Mouse (Mus musculus) lung, postnatal 0 days (tissue): Measurements from ENCODE around the gene Arhgap10. TPM values are rescaled to one million over a fixed set of nuclear protein-coding genes. Genes with fewer than 3 reads are reported as not detected.

Experiments used
- ATAC-seq: fragments of 200-750 bp; cut with Nextera tagmentation; 2 replicates; pipeline ENCODE4 v1.8.0; 2017; ENCODE audit warnings: moderate library complexity
- DNase-seq: peaks from one replicate; pipeline ENCODE4 v3.0.0-alpha.2; 2016; ENCODE audit warnings: low spot score
- H3K27ac ChIP-seq: fragments of 300-500 bp; sonication (generic); 2 replicates; pipeline ENCODE4 v1.5.1; 2014; ENCODE audit warnings: antibody characterized with exemption, mild to moderate bottlenecking, low read length, mixed read lengths
- H3K27me3 ChIP-seq: fragments of 300-500 bp; sonication (generic); replicated peaks from 2 replicates; pipeline ENCODE4 v1.6.1; 2014; ENCODE audit warnings: low read length, mixed read lengths; ENCODE audit not compliant: insufficient read depth
- H3K36me3 ChIP-seq: fragments of 300-500 bp; sonication (generic); 2 replicates; pipeline ENCODE4 v1.6.1; 2014; ENCODE audit warnings: low read length, mixed read lengths; ENCODE audit not compliant: insufficient read depth
- H3K4me1 ChIP-seq: fragments of 300-500 bp; sonication (generic); 2 replicates; pipeline ENCODE4 v1.6.1; 2014; ENCODE audit warnings: antibody characterized with exemption, low read depth, low read length, mixed read lengths; ENCODE audit not compliant: insufficient read depth
- H3K4me2 ChIP-seq: fragments of 300-500 bp; sonication (generic); replicated peaks from 2 replicates; pipeline ENCODE4 v1.6.1; 2014; ENCODE audit warnings: low read depth, mild to moderate bottlenecking, low read length, moderate library complexity, mixed read lengths
- H3K4me3 ChIP-seq: fragments of 300-500 bp; sonication (generic); 2 replicates; pipeline ENCODE4 v1.5.1; 2014; ENCODE audit warnings: low read depth, low read length
- H3K9ac ChIP-seq: fragments of 300-500 bp; sonication (generic); replicated peaks from 2 replicates; pipeline ENCODE4 v1.6.1; 2014; ENCODE audit warnings: low read depth, mild to moderate bottlenecking
- H3K9me3 ChIP-seq: fragments of 300-500 bp; sonication (generic); 2 replicates; pipeline ENCODE4 v1.6.1; 2016; ENCODE audit warnings: low read length, mixed read lengths
- CTCF ChIP-seq: IDR thresholded peaks from 2 replicates; pipeline ENCODE4 v1.5.1; 2016; ENCODE audit warnings: antibody characterized with exemption, mild to moderate bottlenecking
- EP300 ChIP-seq: IDR thresholded peaks from 2 replicates; pipeline ENCODE4 v1.6.1; 2016; ENCODE audit warnings: antibody characterized with exemption, mild to moderate bottlenecking, control low read depth
- WGBS: fragments of 180-500 bp; shearing (Covaris S2); extraction: QIAGEN DNeasy Blood & Tissue Kit; methylation state at CpG from one replicate; pipeline ENCODE4 v1.1.7; 2014; 5-methylcytosine and 5-hydroxymethylcytosine counted together
- polyA plus RNA-seq: library from polyadenylated mRNA; unstranded; fragments of >200 nt; fragmentation: Nextera tagmentation; extraction: Ambion mirVana; gene quantifications from 2 replicates; pipeline ENCODE4 v1.2.1, GENCODE M21; 2015

The Arhgap10 gene
- polyA plus RNA-seq, 1 experiment from 2014 or later = 15.9 TPM

DNA sequence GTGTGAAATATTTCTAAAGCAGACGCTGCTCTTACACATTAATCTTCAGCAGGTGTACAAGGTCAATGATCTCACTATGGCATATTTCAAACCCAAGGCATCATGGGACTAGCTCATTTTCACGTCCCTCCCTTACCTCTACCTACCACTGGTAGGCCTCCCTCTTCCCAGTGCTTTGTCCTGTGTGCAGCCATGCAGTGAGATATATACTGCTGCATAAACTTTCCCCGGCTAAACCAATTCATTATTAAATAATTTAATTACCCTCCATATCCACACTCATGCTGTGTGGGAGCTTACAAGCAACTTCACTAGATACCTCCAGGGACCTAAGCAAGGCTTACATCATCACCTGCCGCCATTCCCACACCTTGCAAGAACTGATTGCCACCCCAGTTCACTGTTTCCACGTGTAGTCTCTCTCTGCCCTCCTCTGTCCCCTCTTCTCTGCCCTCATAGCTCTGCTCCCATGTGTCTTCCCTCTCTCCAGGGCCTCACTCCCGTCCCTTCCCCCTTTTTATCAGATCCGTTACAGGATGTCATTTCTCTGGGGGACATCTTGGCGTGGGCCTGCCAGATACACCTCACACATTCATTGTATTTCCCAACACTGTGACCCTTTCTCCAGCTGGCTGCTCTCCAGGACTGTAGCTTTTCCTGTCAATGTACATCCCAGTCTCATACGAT, 79.8 kb downstream of the Arhgap10 start:
- Histone ChIP-seq H3K4me1 (peaks cover 28% of the 10 kb centered on the region; the same call in 1 of the 2 replicates), H3K9ac (no peak overlapping the region), H3K27me3 (no peaks in the 10 kb centered on the region), H3K36me3 (no peaks in the 10 kb centered on the region), H3K4me2 (no peak overlapping the region), H3K27ac (0 out of 2 replicates have a peak overlapping the region, but pooled peaks have one; percentile 26), H3K4me3 (no peak overlapping the region), H3K9me3 (no peaks in the 10 kb centered on the region)
- ATAC-seq = peak; percentile 57
- peak; percentile 68 for DNase-seq
- TF ChIP-seq EP300 (0 out of 2 replicates have a peak, but pooled peaks have one; percentile 34), CTCF (no peak)
- WGBS = 32% methylated on average over 9 of the region's 9 CpGs

DNA sequence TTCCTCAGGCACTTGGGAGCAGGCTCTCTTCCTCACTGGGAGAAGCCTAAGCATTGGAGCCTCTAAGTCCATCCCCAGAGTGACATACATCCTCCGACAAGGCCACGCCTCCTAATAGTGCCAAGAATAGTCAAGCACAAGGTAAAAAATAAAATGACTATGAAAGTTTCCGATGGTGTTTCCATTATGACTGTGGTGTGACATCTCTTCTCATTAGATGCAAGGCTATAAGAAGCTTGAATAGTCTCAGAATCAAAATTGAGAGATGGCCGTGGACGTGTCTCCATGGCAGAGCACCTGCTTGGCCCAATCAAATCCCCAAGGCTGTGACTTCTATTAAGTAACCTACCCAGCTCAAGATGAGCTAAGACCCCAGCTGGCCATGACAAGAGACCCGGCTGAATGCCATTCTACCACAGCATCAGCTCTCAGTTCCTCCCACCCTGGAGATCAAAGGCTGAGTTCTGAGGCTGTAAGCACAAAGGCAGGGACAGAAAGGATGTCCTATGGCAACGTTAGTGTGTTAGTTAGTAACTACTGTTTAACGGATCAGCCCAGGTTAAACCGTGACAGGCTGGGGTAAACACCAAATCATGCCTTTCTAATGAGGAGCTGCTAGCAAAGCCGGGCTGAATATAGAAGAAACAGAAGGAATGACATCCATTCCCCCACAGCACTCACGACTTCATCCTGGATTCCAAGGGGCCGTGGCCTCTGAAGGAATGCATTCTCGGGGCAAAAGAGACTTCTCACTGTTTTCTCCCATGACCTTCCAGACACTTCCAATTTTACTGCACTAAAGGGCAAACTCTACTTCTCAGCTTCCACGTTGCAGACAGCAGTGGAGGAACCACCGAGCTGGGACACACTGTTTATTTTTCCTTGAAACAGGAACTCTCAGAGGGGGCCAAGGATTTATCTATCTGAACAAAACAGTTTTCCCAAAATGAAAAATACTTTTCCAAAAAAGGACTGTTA, 81.5 kb downstream of the Arhgap10 start:
- Histone ChIP-seq H3K36me3 (no peaks in the 10 kb centered on the region), H3K4me1 (peaks cover 33% of the 10 kb centered on the region; the same call in 1 of the 2 replicates), H3K27me3 (no peaks in the 10 kb centered on the region), H3K4me2 (no peak overlapping the region), H3K4me3 (no peak overlapping the region), H3K9ac (no peak overlapping the region), H3K9me3 (no peaks in the 10 kb centered on the region), H3K27ac (peak overlapping the region; percentile 52; the same call in 1 of the 2 replicates)
- peak; percentile 10 for ATAC-seq
- WGBS = 38% methylated on average over 15 of the region's 15 CpGs
- peak; percentile 60 for DNase-seq
- TF ChIP-seq CTCF = no peak
- peak; percentile 28; the same call in 1 of the 2 replicates for TF ChIP-seq EP300

DNA sequence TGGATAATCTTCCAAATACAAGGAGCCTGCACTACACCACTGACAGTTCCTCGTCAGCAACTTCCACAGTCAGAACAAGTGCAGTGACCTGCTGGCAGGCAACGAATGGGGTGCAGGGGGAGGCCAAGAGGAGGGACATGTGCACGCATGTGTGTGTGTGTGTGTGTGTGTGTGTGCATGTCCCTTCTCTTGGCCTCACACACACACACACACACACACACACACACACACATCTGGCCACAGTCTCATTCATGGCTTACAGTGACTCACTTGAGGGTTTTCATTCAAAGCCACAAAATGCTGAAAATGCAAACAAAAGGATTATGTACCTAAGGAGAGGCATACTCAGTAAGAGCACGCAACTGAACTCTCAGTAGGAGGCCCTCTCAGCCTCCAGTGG, 84.5 kb downstream of the Arhgap10 start:
- peaks cover 30% of the 10 kb centered on the region; the same call in 1 of the 2 replicates for H3K4me1 ChIP-seq
- DNase-seq (peak; percentile 90), ATAC-seq (peak; percentile 82)

DNA sequence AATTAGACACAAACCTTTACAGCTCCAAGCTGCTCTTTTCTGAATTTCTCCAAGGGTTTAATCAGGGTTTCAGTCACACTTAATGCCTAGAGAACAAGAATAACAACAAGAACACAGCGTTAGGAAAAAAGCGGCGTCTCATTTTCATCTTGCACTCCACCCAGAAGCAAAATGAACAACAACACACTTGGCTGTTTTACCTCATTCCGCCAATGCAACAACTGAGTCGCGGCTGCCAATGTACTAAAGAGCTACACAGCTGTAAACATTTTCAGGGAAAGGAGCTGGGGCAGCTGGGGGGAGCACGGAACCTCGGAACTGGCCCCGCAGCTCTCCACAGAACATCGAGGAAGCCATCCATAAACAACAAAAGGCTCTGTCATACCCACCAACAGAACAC, 85.0 kb downstream of the Arhgap10 start:
- TF ChIP-seq CTCF = no peak
- TF ChIP-seq EP300 = no peak
- DNase-seq (peak; percentile 53), ATAC-seq (peak; percentile 16)
- no peaks in the 10 kb centered on the region for H3K36me3 ChIP-seq
- no peaks in the 10 kb centered on the region for H3K27me3 ChIP-seq
- H3K9me3 ChIP-seq = no peaks in the 10 kb centered on the region
- WGBS = 36% methylated on average over 10 of the region's 10 CpGs
- 0 out of 2 replicates have a peak overlapping the region, but pooled peaks have one; percentile 12 for H3K4me2 ChIP-seq
- no peak overlapping the region for H3K4me3 ChIP-seq
- H3K27ac ChIP-seq = peak overlapping the region; percentile 66
- H3K4me1 ChIP-seq = peaks cover 26% of the 10 kb centered on the region; the same call in 1 of the 2 replicates
- no peak overlapping the region for H3K9ac ChIP-seq

More for the DNA sequence above, 84.5 kb downstream of the Arhgap10 start:
- 0 out of 2 replicates have a peak overlapping the region, but pooled peaks have one; percentile 12 for H3K4me2 ChIP-seq
- H3K9ac ChIP-seq = no peak overlapping the region
- H3K4me3 ChIP-seq = no peak overlapping the region
- TF ChIP-seq EP300 = peak; percentile 50; the same call in 1 of the 2 replicates
- peak; percentile 38 for TF ChIP-seq CTCF
- H3K9me3 ChIP-seq = no peaks in the 10 kb centered on the region
- H3K36me3 ChIP-seq = no peaks in the 10 kb centered on the region
- 36% methylated on average over 4 of the region's 4 CpGs for WGBS
- H3K27ac ChIP-seq = peak overlapping the region; percentile 66
- no peaks in the 10 kb centered on the region for H3K27me3 ChIP-seq

DNA sequence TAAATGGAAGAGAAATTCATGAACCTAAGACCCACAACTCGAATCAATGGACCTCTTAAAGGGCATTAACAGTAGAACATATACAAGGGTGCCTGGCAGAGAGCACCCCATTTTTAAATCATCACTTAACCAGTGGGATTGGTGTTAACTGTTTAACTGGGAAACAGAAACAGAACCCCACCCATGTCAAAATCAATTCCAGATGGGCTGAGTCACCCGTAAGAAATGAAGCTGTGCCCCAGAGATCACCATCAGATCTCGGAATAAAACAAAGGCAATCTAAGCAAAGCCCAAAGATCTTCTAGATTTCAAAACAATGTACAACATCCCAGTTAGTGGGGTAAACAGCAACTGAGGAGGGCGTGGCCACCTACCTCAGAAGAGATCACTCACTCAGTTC, 89.3 kb downstream of the Arhgap10 start:
- Histone ChIP-seq H3K9me3 (no peaks in the 10 kb centered on the region), H3K36me3 (no peaks in the 10 kb centered on the region), H3K9ac (no peak overlapping the region), H3K27me3 (no peaks in the 10 kb centered on the region), H3K4me3 (no peak overlapping the region), H3K4me1 (peaks cover 13% of the 10 kb centered on the region; the same call in 1 of the 2 replicates), H3K27ac (no peak overlapping the region), H3K4me2 (no peak overlapping the region)
- TF ChIP-seq CTCF (no peak), EP300 (no peak)
- DNase-seq (no peak), ATAC-seq (no peak)
- WGBS = 68% methylated on average over 4 of the region's 4 CpGs

GRCm38 (mm10) chr8:77428015-77428414, 89.7 kb downstream of the Arhgap10 start:
- TF ChIP-seq EP300 = no peak
- no peak for TF ChIP-seq CTCF
- ATAC-seq (no peak), DNase-seq (no peak)
- no peak overlapping the region for H3K4me3 ChIP-seq
- H3K9ac ChIP-seq = no peak overlapping the region
- 67% methylated on average over 6 of the region's 6 CpGs for WGBS
- H3K27ac ChIP-seq = no peak overlapping the region
- H3K4me2 ChIP-seq = no peak overlapping the region
- H3K4me1 ChIP-seq = peaks cover 11% of the 10 kb centered on the region; the same call in 1 of the 2 replicates
- H3K36me3 ChIP-seq = no peaks in the 10 kb centered on the region
- H3K9me3 ChIP-seq = no peaks in the 10 kb centered on the region
- no peaks in the 10 kb centered on the region for H3K27me3 ChIP-seq
